ENCODE assay signal across 8 mouse cellular contexts in genomic region chr7:19196676-19197075, GRCm38 (mm10). TPM values are rescaled to one million over a fixed set of nuclear protein-coding genes. Genes with fewer than 3 reads are reported as not detected.
DNase-seq lines count a peak whose midpoint lies in the region; ATAC-seq and TF ChIP-seq lines count a peak whose summit lies in the region.

No protein-coding gene starts in this region.

- no peaks in the 10 kb centered on the region for H3K9me3 ChIP-seq in midbrain, embryonic 14.5 days (ENCODE audit: control insufficient read depth, low read length)
- H3K9me3 ChIP-seq in midbrain, embryonic 13.5 days: no peaks in the 10 kb centered on the region
- no peaks in the 10 kb centered on the region for H3K9me3 ChIP-seq in liver, embryonic 14.5 days (ENCODE audit: control insufficient read depth, low read length)

- no peak overlapping the region for H3K4me2 ChIP-seq in midbrain, embryonic 14.5 days (ENCODE audit: low read length)
- H3K4me2 ChIP-seq in midbrain, embryonic 13.5 days (replicated peaks): no peak overlapping the region
- no peak overlapping the region for H3K4me2 ChIP-seq in liver, embryonic 14.5 days (ENCODE audit: low read depth)

- no peak overlapping the region for H3K9ac ChIP-seq in midbrain, embryonic 14.5 days (replicated peaks; ENCODE audit: low read length)
- H3K9ac ChIP-seq in midbrain, embryonic 13.5 days (replicated peaks): no peak overlapping the region
- H3K9ac ChIP-seq in liver, embryonic 14.5 days (replicated peaks): no peak overlapping the region

- no peak overlapping the region for H3K4me3 ChIP-seq in gastrocnemius, adult 2 months
- H3K4me3 ChIP-seq in midbrain, embryonic 14.5 days (replicated peaks; ENCODE audit: low read depth, low read length): no peak overlapping the region
- no peak overlapping the region for H3K4me3 ChIP-seq in midbrain, embryonic 13.5 days (replicated peaks)
- no peak overlapping the region for H3K4me3 ChIP-seq in liver, embryonic 14.5 days (ENCODE audit: insufficient read depth in 1 of 2, low read depth in 2 of 2, low read length in 2 of 2)

- no peaks in the 10 kb centered on the region for H3K4me1 ChIP-seq in midbrain, embryonic 14.5 days (ENCODE audit: control insufficient read depth, insufficient read depth, low read length)
- no peaks in the 10 kb centered on the region for H3K4me1 ChIP-seq in midbrain, embryonic 13.5 days (replicated peaks)
- no peaks in the 10 kb centered on the region for H3K4me1 ChIP-seq in liver, embryonic 14.5 days (replicated peaks; ENCODE audit: control insufficient read depth in 2 of 2, insufficient read depth in 2 of 2, low read length in 1 of 2)

- DNase-seq in gastrocnemius, adult 2 months: no peak
- DNase-seq in gastrocnemius, postnatal 36 days: no peak
- peak; percentile 63 for DNase-seq in midbrain, embryonic 14.5 days
- DNase-seq in T-cell, adult 2 months (ENCODE audit: low spot score): peak; percentile 48
- DNase-seq in liver, embryonic 14.5 days (ENCODE audit: low read depth in 3 of 3, low spot score in 3 of 3): no peak
- no peak for DNase-seq in neural tube, embryonic 10.5 days (ENCODE audit: extremely low spot score, low spot score)
- DNase-seq in heart, postnatal 25 days (ENCODE audit: low spot score): no peak

- 64% methylated on average over 6 of the region's 6 CpGs for WGBS in midbrain, embryonic 14.5 days
- 63% methylated on average over 6 of the region's 6 CpGs for WGBS in midbrain, embryonic 13.5 days
- WGBS in liver, embryonic 14.5 days (ENCODE audit: insufficient replicate concordance): 46% methylated on average over 6 of the region's 6 CpGs

- intact Hi-C loops in gastrocnemius, adult 2 months (cut with DNase I): no loop called here
- intact Hi-C loops in gastrocnemius, postnatal 36 days (cut with DNase I): no loop called here
- intact Hi-C loops in heart, postnatal 25 days (cut with DNase I): loop anchor here (1.0 kb wide), 1 partner anchor 18 kb away; no protein-coding TSS in a partner anchor

- no peak for TF ChIP-seq EP300 in liver, embryonic 14.5 days (IDR thresholded peaks at IDR 0.05; ENCODE audit: low read depth)

- peak; percentile 69 for TF ChIP-seq CTCF in gastrocnemius, adult 2 months (IDR thresholded peaks at IDR 0.05)
- peak; percentile 69 for TF ChIP-seq CTCF in liver, embryonic 14.5 days (IDR thresholded peaks at IDR 0.05; ENCODE audit: low read depth)

- H3K27me3 ChIP-seq in midbrain, embryonic 14.5 days (ENCODE audit: control insufficient read depth, insufficient read depth, low read length): no peaks in the 10 kb centered on the region
- H3K27me3 ChIP-seq in midbrain, embryonic 13.5 days: no peaks in the 10 kb centered on the region
- no peaks in the 10 kb centered on the region for H3K27me3 ChIP-seq in liver, embryonic 14.5 days (ENCODE audit: control insufficient read depth, insufficient read depth, low read length)

- no peak for ATAC-seq in midbrain, embryonic 14.5 days (ENCODE audit: low FRiP score, low TSS enrichment)
- no peak for ATAC-seq in midbrain, embryonic 13.5 days
- ATAC-seq in liver, embryonic 14.5 days (ENCODE audit: insufficient read depth): no peak

- peaks cover 79% of the 10 kb centered on the region for H3K36me3 ChIP-seq in midbrain, embryonic 14.5 days (ENCODE audit: control insufficient read depth, insufficient read depth, low read length)
- peaks cover 73% of the 10 kb centered on the region for H3K36me3 ChIP-seq in midbrain, embryonic 13.5 days
- no peaks in the 10 kb centered on the region for H3K36me3 ChIP-seq in liver, embryonic 14.5 days (replicated peaks; ENCODE audit: control insufficient read depth, insufficient read depth, low read depth)

- H3K27ac ChIP-seq in gastrocnemius, adult 2 months: no peak overlapping the region
- H3K27ac ChIP-seq in midbrain, embryonic 14.5 days (replicated peaks; ENCODE audit: low read depth, low read length): no peak overlapping the region
- no peak overlapping the region for H3K27ac ChIP-seq in midbrain, embryonic 13.5 days
- H3K27ac ChIP-seq in liver, embryonic 14.5 days: no peak overlapping the region

RNA-seq across cellular contexts. Expression of gene Gpr4, which starts 15.7 kb away (rescaled TPM):
- total RNA-seq in gastrocnemius, adult 2 months (2021): 1 to 10 TPM; 1.9 to 2.9 TPM
- 1 to 10 TPM; 2.2 to 2.6 TPM for total RNA-seq in gastrocnemius, postnatal 36 days (2021)
- polyA plus RNA-seq in midbrain, embryonic 14.5 days (2014; fragmentation: Nextera tagmentation; extraction: Ambion mirVana): 1.8 and 2.5 TPM in 2 replicates
- polyA plus RNA-seq in midbrain, embryonic 13.5 days (2015; fragmentation: Nextera tagmentation; extraction: Ambion mirVana): 1.8 and 1.9 TPM in 2 replicates
- 0.35 and 0.53 TPM in 2 replicates for polyA plus RNA-seq in liver, embryonic 14.5 days (2012; rRNA removed)
- polyA plus RNA-seq in liver, embryonic 14.5 days (2014; fragmentation: Nextera tagmentation; extraction: Ambion mirVana): 0.10 and 0.23 TPM in 2 replicates
- total RNA-seq in heart, postnatal 25 days (2021): 1 to 10 TPM; 8.6 to 9.4 TPM

RNA-seq across cellular contexts. Expression of gene Eml2, which starts 20.5 kb away (rescaled TPM):
- 10 to 100 TPM in 1 of 2 experiments, 1 to 10 TPM in 1; 9.5 to 10.5 TPM for total RNA-seq in gastrocnemius, adult 2 months (2021)
- total RNA-seq in gastrocnemius, postnatal 36 days (2021): 1 to 10 TPM; 9.6 to 10.0 TPM
- polyA plus RNA-seq in midbrain, embryonic 14.5 days (2014; fragmentation: Nextera tagmentation; extraction: Ambion mirVana): 2.6 and 9.3 TPM in 2 replicates
- 6.3 and 10.0 TPM in 2 replicates for polyA plus RNA-seq in midbrain, embryonic 13.5 days (2015; fragmentation: Nextera tagmentation; extraction: Ambion mirVana)
- polyA plus RNA-seq in liver, embryonic 14.5 days (2012; rRNA removed): 6.1 and 7.3 TPM in 2 replicates
- 0.98 and 1.3 TPM in 2 replicates for polyA plus RNA-seq in liver, embryonic 14.5 days (2014; fragmentation: Nextera tagmentation; extraction: Ambion mirVana)
- 10 to 100 TPM; 37.1 to 37.8 TPM for total RNA-seq in heart, postnatal 25 days (2021)

RNA-seq across cellular contexts. Expression of gene Gipr, which starts 30.7 kb away (rescaled TPM):
- total RNA-seq in gastrocnemius, adult 2 months (2021): not detected
- not detected for total RNA-seq in gastrocnemius, postnatal 36 days (2021)
- polyA plus RNA-seq in midbrain, embryonic 14.5 days (2014; fragmentation: Nextera tagmentation; extraction: Ambion mirVana): 2.6 and 3.1 TPM in 2 replicates
- polyA plus RNA-seq in midbrain, embryonic 13.5 days (2015; fragmentation: Nextera tagmentation; extraction: Ambion mirVana): 2.6 and 3.4 TPM in 2 replicates
- 0.05 and 0.16 TPM in 2 replicates for polyA plus RNA-seq in liver, embryonic 14.5 days (2012; rRNA removed)
- 0.10 TPM in 1 of 2 replicates, not detected in the other for polyA plus RNA-seq in liver, embryonic 14.5 days (2014; fragmentation: Nextera tagmentation; extraction: Ambion mirVana)
- under 1 TPM; 0.21 to 0.22 TPM for total RNA-seq in heart, postnatal 25 days (2021)

RNA-seq across cellular contexts. Expression of gene Opa3, which starts 31.5 kb away (rescaled TPM):
- 10 to 100 TPM; 41.9 to 52.4 TPM for total RNA-seq in gastrocnemius, adult 2 months (2021)
- 10 to 100 TPM; 36.9 to 39.9 TPM for total RNA-seq in gastrocnemius, postnatal 36 days (2021)
- polyA plus RNA-seq in midbrain, embryonic 14.5 days (2014; fragmentation: Nextera tagmentation; extraction: Ambion mirVana): 33.2 and 35.0 TPM in 2 replicates
- 39.4 and 40.5 TPM in 2 replicates for polyA plus RNA-seq in midbrain, embryonic 13.5 days (2015; fragmentation: Nextera tagmentation; extraction: Ambion mirVana)
- polyA plus RNA-seq in liver, embryonic 14.5 days (2012; rRNA removed): 8.3 and 9.1 TPM in 2 replicates
- 12.8 and 14.6 TPM in 2 replicates for polyA plus RNA-seq in liver, embryonic 14.5 days (2014; fragmentation: Nextera tagmentation; extraction: Ambion mirVana)
- total RNA-seq in heart, postnatal 25 days (2021): 10 to 100 TPM; 57.6 to 59.3 TPM

RNA-seq across cellular contexts. Expression of gene Snrpd2, which starts 47.2 kb away (rescaled TPM):
- total RNA-seq in gastrocnemius, adult 2 months (2021): 10 to 100 TPM; 49.7 to 58.0 TPM
- 10 to 100 TPM; 47.3 to 49.9 TPM for total RNA-seq in gastrocnemius, postnatal 36 days (2021)
- 112 and 130 TPM in 2 replicates for polyA plus RNA-seq in midbrain, embryonic 14.5 days (2014; fragmentation: Nextera tagmentation; extraction: Ambion mirVana)
- 124 and 126 TPM in 2 replicates for polyA plus RNA-seq in midbrain, embryonic 13.5 days (2015; fragmentation: Nextera tagmentation; extraction: Ambion mirVana)
- polyA plus RNA-seq in liver, embryonic 14.5 days (2012; rRNA removed): 40.7 and 67.5 TPM in 2 replicates
- polyA plus RNA-seq in liver, embryonic 14.5 days (2014; fragmentation: Nextera tagmentation; extraction: Ambion mirVana): 75.3 and 76.0 TPM in 2 replicates
- 10 to 100 TPM; 67.8 to 71.0 TPM for total RNA-seq in heart, postnatal 25 days (2021)

Comparison
In these comparisons a context has a peak if more than half of its experiments do, and no peak if none do; other contexts are left out.
1. DNase-seq: peak in midbrain, embryonic 14.5 days (single experiment) and T-cell, adult 2 months (single experiment); none in gastrocnemius, adult 2 months (single experiment), gastrocnemius, postnatal 36 days (0 of 2), liver, embryonic 14.5 days (0 of 3), neural tube, embryonic 10.5 days (single experiment) and heart, postnatal 25 days (single experiment).